Mouse (Mus musculus) cerebellum, postnatal 4 days (tissue): Measurements from ENCODE around the gene Tgfbr3.

Experiments
- DNase-seq, 2 experiments: peaks; one replicate each; pipeline ENCODE4 v3.0.0; 2022; ENCODE audit warnings: low spot score in 2 of 2, mixed read lengths in 1 of 2

Tgfbr3 gene

GRCm38 (mm10) chr5:107176796-107177195, 112.6 kb downstream of the Tgfbr3 start:
- no peak for DNase-seq

- DNase-seq, result no peak
Measured at GRCm38 (mm10) chr5:107176196-107176595, 113.2 kb downstream of the Tgfbr3 start.

- DNase-seq, result no peak
Measured at GRCm38 (mm10) chr5:107174188-107174587, 115.2 kb downstream of the Tgfbr3 start.

GRCm38 (mm10) chr5:107173483-107173882, 115.9 kb downstream of the Tgfbr3 start:
- DNase-seq, result no peak

GRCm38 (mm10) chr5:107171861-107172260, 117.6 kb downstream of the Tgfbr3 start:
- DNase-seq, result no peak

GRCm38 (mm10) chr5:107169796-107170195, 119.6 kb downstream of the Tgfbr3 start:
- no peak for DNase-seq

GRCm38 (mm10) chr5:107167872-107168300, 121.5 kb downstream of the Tgfbr3 start:
- DNase-seq, result peak in 1 of 2 experiments; percentile 52

- DNase-seq, result no peak
Measured at GRCm38 (mm10) chr5:107167373-107167772, 122.1 kb downstream of the Tgfbr3 start.

- no peak for DNase-seq
Measured at GRCm38 (mm10) chr5:107166659-107167370, 122.6 kb downstream of the Tgfbr3 start.

- DNase-seq, result no peak
Measured at GRCm38 (mm10) chr5:107165734-107166133, 123.7 kb downstream of the Tgfbr3 start.

GRCm38 (mm10) chr5:107165271-107165670, 124.2 kb downstream of the Tgfbr3 start:
- DNase-seq, result no peak

GRCm38 (mm10) chr5:107164856-107165255, 124.6 kb downstream of the Tgfbr3 start:
- DNase-seq, result no peak

GRCm38 (mm10) chr5:107164146-107164545, 125.3 kb downstream of the Tgfbr3 start:
- DNase-seq, result no peak

- no peak for DNase-seq
Measured at GRCm38 (mm10) chr5:107163336-107163735, 126.1 kb downstream of the Tgfbr3 start.

- DNase-seq, result no peak
Measured at GRCm38 (mm10) chr5:107162812-107163211, 126.6 kb downstream of the Tgfbr3 start.

- DNase-seq, result no peak
Measured at GRCm38 (mm10) chr5:107162319-107162718, 127.1 kb downstream of the Tgfbr3 start.

GRCm38 (mm10) chr5:107159914-107160890, 129.2 kb downstream of the Tgfbr3 start:
- no peak for DNase-seq

GRCm38 (mm10) chr5:107158531-107159178, 130.8 kb downstream of the Tgfbr3 start:
- DNase-seq, result no peak

GRCm38 (mm10) chr5:107157384-107157783, 132.0 kb downstream of the Tgfbr3 start:
- no peak for DNase-seq

- DNase-seq, result no peak
Measured at GRCm38 (mm10) chr5:107156096-107156495, 133.3 kb downstream of the Tgfbr3 start.

- DNase-seq, result no peak
Measured at GRCm38 (mm10) chr5:107152989-107153388, 136.4 kb downstream of the Tgfbr3 start.

- DNase-seq, result no peak
Measured at GRCm38 (mm10) chr5:107151320-107151719, 138.1 kb downstream of the Tgfbr3 start.
